Mouse (Mus musculus): ENCODE measurements around the gene Dock1. TPM values are rescaled to one million over a fixed set of nuclear protein-coding genes. Genes with fewer than 3 reads are reported as not detected.
A peak's percentile ranks its signal among the peaks of the same experiment; 100 is the strongest.

The Dock1 gene
- polyA plus RNA-seq (2016; fragmentation: Nextera tagmentation; extraction: Ambion mirVana): 15.7 and 18.4 TPM in 2 replicates

DNA sequence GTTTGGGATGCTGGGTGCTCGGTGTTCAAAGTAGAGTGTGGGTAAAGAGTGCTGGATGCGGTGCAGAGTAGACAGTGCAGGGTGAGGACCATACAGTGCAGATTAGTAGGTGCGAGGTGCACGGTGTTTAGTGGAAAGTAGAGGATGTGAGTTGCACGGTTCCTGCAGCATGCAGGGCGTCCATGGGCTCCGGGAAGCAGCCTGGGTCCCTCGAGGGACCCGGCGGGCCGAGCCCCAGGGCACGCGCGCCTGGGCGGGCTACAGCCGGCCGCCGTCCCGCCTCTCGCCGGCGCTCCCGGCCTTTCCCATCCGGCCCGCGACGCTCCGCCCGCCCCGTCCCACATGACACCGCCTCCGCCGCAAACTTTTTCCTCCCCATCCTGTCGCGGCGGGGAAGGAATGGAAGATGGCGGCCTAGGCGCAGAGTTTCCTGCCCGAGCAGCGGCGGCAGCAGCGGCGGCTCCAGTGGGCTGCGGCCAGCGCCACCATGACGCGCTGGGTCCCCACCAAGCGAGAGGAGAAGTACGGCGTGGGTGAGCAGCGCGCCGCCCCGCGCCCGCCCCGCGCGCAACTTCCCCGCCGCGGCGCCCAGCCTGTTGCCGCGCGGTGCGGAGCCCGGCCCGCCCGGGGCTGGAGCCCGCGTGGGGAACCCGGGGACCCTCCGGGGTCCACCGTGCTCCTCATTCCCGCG lies at the start of gene Dock1:
Gene Dock1, plus strand, starts transcription at position 343 of the 691 bp plus-strand sequence.
- 3% methylated on average over 68 of the region's 77 CpGs for WGBS
- H3K9me3 ChIP-seq: no peaks in the 10 kb centered on the region
- ATAC-seq (ENCODE audit: low FRiP score, low read depth): peak; percentile 73

DNA sequence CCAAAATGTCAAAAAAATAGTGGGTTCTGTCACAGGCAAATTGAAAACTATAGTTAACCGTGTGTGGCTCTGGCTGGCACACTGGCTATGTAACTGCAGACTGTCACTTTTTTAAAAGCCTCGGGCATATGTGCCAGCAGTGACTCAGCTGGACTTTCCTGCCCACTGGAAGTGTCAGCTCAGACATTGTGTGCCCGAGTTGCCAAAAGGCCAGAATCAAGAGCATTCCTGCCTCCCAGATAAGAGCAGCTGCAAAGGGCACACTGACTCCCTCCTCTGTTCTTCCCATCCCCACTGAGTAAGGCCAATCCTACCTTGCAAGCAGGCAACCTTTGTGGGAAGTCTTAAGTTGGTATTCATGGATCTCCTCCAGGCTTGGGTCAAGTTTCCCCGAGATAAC lies 42.5 kb upstream of the Dock1 start:
- Histone ChIP-seq H3K27ac (no peak overlapping the region), H3K27me3 (replicated peaks) (no peaks in the 10 kb centered on the region), H3K9ac (no peak overlapping the region), H3K4me1 (no peaks in the 10 kb centered on the region), H3K4me3 (no peak overlapping the region), H3K36me3 (no peaks in the 10 kb centered on the region), H3K9me3 (no peaks in the 10 kb centered on the region), H3K4me2 (replicated peaks) (no peak overlapping the region)
- ATAC-seq (ENCODE audit: low FRiP score, low read depth): no peak
- WGBS: 90% methylated on average over 4 of the region's 4 CpGs

More for the DNA sequence above, at the start of gene Dock1:
- H3K4me2 ChIP-seq (replicated peaks): peak within 1 kb of the TSS; percentile 90
- no peaks in the 10 kb centered on the region for H3K36me3 ChIP-seq
- peaks cover 12% of the 10 kb centered on the region for H3K4me1 ChIP-seq
- peaks cover 22% of the 10 kb centered on the region; the same call in 1 of the 2 replicates for H3K27me3 ChIP-seq (replicated peaks)
- H3K9ac ChIP-seq: peak within 1 kb of the TSS; percentile 75
- H3K27ac ChIP-seq: no peak within 1 kb of the TSS
- H3K4me3 ChIP-seq: peak within 1 kb of the TSS; percentile 61

DNA sequence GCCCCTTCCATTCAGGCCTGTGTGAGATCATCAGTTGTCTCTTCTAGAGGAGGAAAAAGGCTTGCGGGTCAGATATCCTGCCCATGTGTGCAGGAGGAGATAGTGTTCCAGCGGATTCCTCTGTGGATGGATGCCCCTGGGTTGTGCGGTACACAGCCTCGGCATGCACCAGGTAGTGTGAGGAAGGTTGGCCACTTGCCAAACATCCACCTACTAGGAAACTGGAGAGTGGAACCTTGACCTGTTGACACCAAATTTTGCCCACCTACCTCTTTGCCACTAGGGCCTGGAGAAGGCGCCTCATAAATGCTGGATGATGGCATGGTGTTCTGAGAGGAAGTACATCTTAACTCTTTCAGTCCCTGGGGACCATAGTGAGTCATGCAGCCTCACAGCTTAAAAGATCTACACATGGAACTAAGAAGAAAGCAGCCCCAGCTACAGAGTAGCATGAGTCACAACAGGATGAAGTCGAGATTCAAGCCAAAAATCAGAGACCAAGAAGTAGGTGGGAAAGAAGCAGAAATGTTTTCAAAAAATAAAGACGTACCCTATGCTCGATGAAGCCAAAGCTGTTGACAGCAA lies 20.1 kb upstream of the Dock1 start:
- Histone ChIP-seq H3K4me1 (no peaks in the 10 kb centered on the region), H3K9me3 (no peaks in the 10 kb centered on the region), H3K4me2 (replicated peaks) (no peak overlapping the region), H3K4me3 (no peak overlapping the region), H3K27ac (no peak overlapping the region), H3K36me3 (no peaks in the 10 kb centered on the region), H3K9ac (no peak overlapping the region), H3K27me3 (replicated peaks) (no peaks in the 10 kb centered on the region; the same call in 1 of the 2 replicates)
- no peak for ATAC-seq (ENCODE audit: low FRiP score, low read depth)
- WGBS: 90% methylated on average over 8 of the region's 8 CpGs

DNA sequence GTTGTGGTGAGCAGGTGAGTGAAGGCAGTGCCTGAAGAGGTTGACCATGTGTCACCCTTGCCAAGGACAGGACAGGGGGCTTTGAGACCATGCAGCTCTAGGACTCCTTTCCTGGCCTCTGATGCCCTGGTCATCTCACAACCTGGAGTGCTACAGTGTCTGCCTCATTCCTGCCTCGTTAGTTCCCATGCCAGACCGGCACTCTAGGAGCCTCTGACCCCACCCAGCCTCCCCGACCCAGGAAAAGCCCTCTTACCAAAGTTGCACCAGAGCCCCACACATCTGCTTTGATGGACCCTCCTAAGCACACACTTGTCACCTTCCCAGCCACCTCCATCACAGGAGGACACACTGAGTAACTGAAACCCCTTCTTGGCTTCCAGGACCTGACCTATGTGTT lies 19.4 kb upstream of the Dock1 start:
- H3K4me2 ChIP-seq (replicated peaks): no peak overlapping the region
- no peak overlapping the region for H3K9ac ChIP-seq
- H3K4me3 ChIP-seq: no peak overlapping the region
- no peak overlapping the region for H3K27ac ChIP-seq
- 89% methylated on average over 3 of the region's 3 CpGs for WGBS
- H3K4me1 ChIP-seq: no peaks in the 10 kb centered on the region
- H3K27me3 ChIP-seq (replicated peaks): no peaks in the 10 kb centered on the region; the same call in 1 of the 2 replicates
- H3K36me3 ChIP-seq: no peaks in the 10 kb centered on the region
- no peak for ATAC-seq (ENCODE audit: low FRiP score, low read depth)
- H3K9me3 ChIP-seq: no peaks in the 10 kb centered on the region

DNA sequence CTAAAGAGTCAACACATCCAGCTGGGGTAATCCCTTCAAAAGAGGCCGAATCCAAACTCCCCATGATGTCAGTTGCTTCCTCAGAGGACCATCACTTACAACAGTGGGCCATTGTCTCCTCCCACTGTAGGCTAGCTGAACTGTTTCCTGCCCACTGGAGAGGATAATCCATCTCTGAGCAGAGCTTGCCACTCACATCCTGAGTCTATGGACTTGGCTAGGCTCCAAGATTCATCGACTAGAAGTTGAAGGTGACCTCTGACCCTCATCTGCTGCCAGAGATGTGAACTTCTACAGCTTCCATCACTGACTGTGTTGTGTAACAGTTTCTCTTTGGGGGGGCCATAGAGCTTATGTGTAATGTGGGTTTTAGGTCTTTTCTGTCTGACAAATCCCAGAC lies 7.2 kb upstream of the Dock1 start:
- no peak for ATAC-seq (ENCODE audit: low FRiP score, low read depth)
- H3K27ac ChIP-seq: no peak overlapping the region
- 32% methylated on average over 2 of the region's 2 CpGs for WGBS

DNA sequence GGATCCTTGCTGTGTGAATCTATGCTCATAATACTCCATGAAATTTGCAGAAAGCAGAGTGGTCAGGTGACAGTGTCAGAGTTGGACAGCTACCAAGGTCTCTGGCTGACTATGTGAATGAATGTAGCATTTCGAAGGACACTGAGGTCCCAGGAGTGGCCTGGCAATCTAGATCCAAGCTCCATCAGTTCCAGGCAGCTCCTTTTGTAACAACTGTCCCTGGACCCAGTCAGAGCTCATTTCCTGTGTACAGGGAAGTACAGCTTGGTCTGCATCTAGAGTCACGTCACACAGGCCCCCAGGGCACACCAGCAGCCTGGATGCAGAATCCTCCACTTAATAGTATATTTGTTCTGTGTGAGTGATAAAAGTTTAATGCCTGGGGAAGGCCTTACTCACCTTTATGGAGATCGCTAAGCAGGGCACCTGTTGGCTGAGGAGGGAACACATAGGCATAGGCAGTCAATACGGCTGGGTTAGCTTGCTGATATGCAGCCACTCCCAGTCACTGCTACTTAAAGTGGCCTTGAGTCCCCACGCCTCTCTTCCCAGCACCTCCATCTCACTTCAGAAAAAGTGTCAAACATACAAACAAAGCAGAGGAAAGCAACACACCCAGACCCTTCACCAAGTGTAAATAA lies 4.7 kb upstream of the Dock1 start:
- Histone ChIP-seq H3K36me3 (no peaks in the 10 kb centered on the region), H3K4me3 (no peak overlapping the region), H3K4me1 (no peaks in the 10 kb centered on the region), H3K27me3 (replicated peaks) (peaks cover 12% of the 10 kb centered on the region; the same call in 1 of the 2 replicates), H3K9me3 (no peaks in the 10 kb centered on the region), H3K27ac (no peak overlapping the region), H3K9ac (no peak overlapping the region), H3K4me2 (replicated peaks) (no peak overlapping the region)
- ATAC-seq (ENCODE audit: low FRiP score, low read depth): no peak
- WGBS: 86% methylated on average over 5 of the region's 5 CpGs

More for the DNA sequence above, 7.2 kb upstream of the Dock1 start:
- H3K4me3 ChIP-seq: no peak overlapping the region
- H3K9me3 ChIP-seq: peaks cover 5% of the 10 kb centered on the region; the same call in 1 of the 2 replicates
- H3K9ac ChIP-seq: no peak overlapping the region
- H3K4me2 ChIP-seq (replicated peaks): no peak overlapping the region
- H3K27me3 ChIP-seq (replicated peaks): no peaks in the 10 kb centered on the region
- H3K36me3 ChIP-seq: no peaks in the 10 kb centered on the region
- H3K4me1 ChIP-seq: no peaks in the 10 kb centered on the region

DNA sequence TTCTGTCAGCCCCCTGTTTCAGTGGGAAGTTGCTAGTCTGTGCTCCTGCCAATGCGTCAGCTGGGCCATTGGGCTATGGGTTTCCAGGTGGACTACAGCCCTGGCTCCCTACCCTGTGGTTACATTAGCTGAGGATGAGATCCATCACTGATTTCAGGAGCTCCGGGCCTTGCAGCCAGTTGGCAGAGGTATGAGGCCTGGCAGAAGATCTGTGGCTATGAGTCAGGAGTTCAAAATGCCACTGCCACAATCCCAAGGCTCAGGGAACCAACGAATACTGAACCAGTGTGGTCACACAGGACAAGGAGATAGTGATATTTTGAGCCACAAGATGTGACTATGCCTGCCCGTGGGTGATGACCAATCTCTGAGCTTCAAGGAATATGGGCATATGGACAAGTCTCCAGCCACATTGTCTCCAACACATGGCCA lies 3.2 kb upstream of the Dock1 start:
- H3K36me3 ChIP-seq: no peaks in the 10 kb centered on the region
- H3K4me1 ChIP-seq: peaks cover 12% of the 10 kb centered on the region
- H3K4me3 ChIP-seq: no peak overlapping the region
- H3K9ac ChIP-seq: no peak overlapping the region
- no peak for ATAC-seq (ENCODE audit: low FRiP score, low read depth)
- no peak overlapping the region for H3K27ac ChIP-seq
- H3K27me3 ChIP-seq (replicated peaks): peaks cover 22% of the 10 kb centered on the region; the same call in 1 of the 2 replicates
- no peaks in the 10 kb centered on the region for H3K9me3 ChIP-seq
- H3K4me2 ChIP-seq (replicated peaks): no peak overlapping the region
- WGBS: 87% methylated on average over 4 of the region's 4 CpGs

DNA sequence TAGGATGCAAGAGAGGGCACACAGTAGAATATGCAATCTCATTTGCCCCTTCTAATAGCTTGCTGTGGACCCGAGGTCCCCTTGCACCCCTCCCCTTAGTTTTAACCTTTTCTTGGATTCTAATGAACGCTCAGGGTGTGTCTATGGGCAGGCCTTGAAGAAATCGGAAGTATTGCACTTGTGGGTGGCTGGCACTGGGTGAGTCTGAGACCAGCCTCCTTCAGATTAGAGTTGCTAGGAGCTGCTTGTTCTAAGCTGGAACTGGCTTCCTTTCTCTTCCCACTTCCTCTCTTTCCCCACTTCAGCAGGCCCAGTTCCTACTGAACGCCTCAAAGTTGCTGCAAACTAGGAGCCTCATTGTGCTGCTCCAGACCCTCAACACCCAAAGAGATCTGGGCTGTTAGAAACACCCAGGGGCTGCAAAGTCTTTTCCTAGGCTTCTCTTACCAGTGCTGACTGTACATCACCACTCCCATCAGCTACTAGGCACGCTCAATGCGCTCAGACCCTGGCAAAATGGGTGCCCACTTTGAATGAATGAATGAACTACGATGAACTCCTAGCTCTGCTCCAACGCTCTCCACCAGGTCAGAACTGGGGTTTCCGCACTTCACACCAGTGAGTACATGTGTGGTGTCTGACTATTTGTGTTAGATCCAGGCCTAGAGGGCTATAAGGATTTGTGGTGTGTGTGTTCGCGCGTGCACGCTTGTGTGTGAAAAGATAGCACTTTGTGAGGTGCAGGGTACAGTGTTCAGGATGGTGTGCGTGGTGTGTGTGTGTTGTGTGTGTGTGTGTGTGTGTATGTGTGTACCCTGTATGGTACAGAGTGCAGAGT lies 761 bp upstream of the Dock1 start:
- no peak; the same call in 1 of the 2 replicates for ATAC-seq (ENCODE audit: low FRiP score, low read depth)
- 95% methylated on average over 14 of the region's 14 CpGs for WGBS
- Histone ChIP-seq H3K27ac (no peak overlapping the region), H3K9me3 (no peaks in the 10 kb centered on the region), H3K4me3 (peak overlapping the region; percentile 61; the same call in 1 of the 2 replicates), H3K27me3 (replicated peaks) (peaks cover 22% of the 10 kb centered on the region; the same call in 1 of the 2 replicates), H3K9ac (no peak overlapping the region), H3K36me3 (no peaks in the 10 kb centered on the region), H3K4me2 (replicated peaks) (peak overlapping the region; percentile 90), H3K4me1 (peaks cover 12% of the 10 kb centered on the region)

DNA sequence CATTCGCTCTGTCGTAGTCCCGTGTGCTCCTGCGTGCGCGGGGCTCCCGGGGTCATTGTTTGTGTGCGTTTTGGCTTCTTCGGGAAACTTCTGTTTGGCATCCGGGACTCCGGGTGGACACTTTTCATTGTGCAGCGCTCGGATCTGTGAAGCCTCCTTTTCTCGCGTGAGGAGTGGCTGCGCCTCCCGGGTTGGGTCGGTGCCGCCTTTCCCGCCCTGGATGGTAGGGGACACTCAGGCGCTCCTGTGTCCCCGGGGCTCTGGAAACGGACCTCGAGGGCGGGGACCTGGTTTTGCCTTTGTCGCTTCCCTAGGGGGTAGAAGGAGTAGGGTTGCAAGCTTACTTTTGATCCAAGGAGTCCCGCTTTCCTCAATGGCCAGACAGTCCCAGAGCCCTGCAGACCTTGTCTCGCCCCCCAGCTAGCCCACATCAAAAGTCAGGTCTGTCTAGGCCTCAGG lies 578 bp downstream of the Dock1 start:
- no peaks in the 10 kb centered on the region for H3K36me3 ChIP-seq
- WGBS: 3% methylated on average over 28 of the region's 28 CpGs
- no peak overlapping the region for H3K27ac ChIP-seq
- ATAC-seq (ENCODE audit: low FRiP score, low read depth): peak; percentile 26; the same call in 1 of the 2 replicates
- H3K4me3 ChIP-seq: peak overlapping the region; percentile 61
- H3K9me3 ChIP-seq: no peaks in the 10 kb centered on the region
- H3K9ac ChIP-seq: peak overlapping the region; percentile 75
- peak overlapping the region; percentile 90 for H3K4me2 ChIP-seq (replicated peaks)
- peaks cover 22% of the 10 kb centered on the region; the same call in 1 of the 2 replicates for H3K27me3 ChIP-seq (replicated peaks)
- peaks cover 12% of the 10 kb centered on the region for H3K4me1 ChIP-seq

DNA sequence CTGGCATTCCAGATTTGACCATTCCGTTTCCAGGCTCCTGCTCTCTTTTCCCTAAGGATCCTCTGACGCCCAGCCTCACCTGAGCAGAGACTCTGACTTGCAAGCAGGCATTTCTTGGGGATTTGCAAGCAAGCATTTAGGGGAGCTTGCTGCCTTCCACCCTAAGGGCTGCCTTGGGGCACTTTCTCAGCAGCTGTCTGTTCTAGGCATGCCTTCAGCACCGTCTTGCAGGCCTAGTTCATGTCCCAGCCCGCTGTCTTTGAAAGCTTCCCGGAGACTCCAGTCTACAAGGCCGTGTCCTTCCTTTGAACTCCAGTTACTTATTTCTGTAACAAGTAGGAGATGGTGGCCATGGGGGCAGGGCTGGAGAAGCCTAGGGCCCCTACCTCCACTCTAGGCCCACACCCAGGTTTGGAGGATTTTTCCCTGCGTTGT lies 1.0 kb downstream of the Dock1 start:
- H3K4me3 ChIP-seq: peak overlapping the region; percentile 61
- H3K4me1 ChIP-seq: peaks cover 12% of the 10 kb centered on the region
- no peaks in the 10 kb centered on the region for H3K9me3 ChIP-seq
- no peak for ATAC-seq (ENCODE audit: low FRiP score, low read depth)
- H3K9ac ChIP-seq: no peak overlapping the region
- H3K27me3 ChIP-seq (replicated peaks): peaks cover 22% of the 10 kb centered on the region; the same call in 1 of the 2 replicates
- peak overlapping the region; percentile 90 for H3K4me2 ChIP-seq (replicated peaks)
- WGBS: 36% methylated on average over 7 of the region's 7 CpGs
- H3K36me3 ChIP-seq: no peaks in the 10 kb centered on the region
- H3K27ac ChIP-seq: no peak overlapping the region

DNA sequence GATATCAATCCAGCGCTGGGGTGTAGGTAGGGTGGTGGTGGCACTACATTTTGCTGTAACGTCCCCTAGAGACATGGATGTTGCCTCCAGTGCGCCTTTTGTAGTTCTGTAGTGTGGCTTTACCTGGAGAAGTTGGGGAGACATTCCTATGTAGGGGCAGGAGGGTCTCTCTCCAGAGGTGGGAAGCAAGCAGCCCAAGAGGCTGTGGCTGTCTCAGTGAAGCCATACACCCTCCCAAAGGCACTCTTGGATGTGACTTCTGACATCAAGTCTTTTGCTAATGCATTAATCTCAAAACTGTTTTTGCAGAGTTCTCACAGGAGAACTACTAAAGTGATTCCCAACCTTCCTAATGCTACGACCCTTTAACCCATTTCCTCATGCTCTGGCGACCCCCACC lies 2.7 kb downstream of the Dock1 start:
- peaks cover 12% of the 10 kb centered on the region for H3K4me1 ChIP-seq
- 90% methylated on average over 5 of the region's 5 CpGs for WGBS
- H3K27me3 ChIP-seq (replicated peaks): peaks cover 22% of the 10 kb centered on the region; the same call in 1 of the 2 replicates
- no peak overlapping the region for H3K27ac ChIP-seq
- H3K36me3 ChIP-seq: no peaks in the 10 kb centered on the region
- no peak overlapping the region for H3K9ac ChIP-seq
- H3K9me3 ChIP-seq: no peaks in the 10 kb centered on the region
- no peak overlapping the region for H3K4me3 ChIP-seq
- H3K4me2 ChIP-seq (replicated peaks): no peak overlapping the region
- ATAC-seq (ENCODE audit: low FRiP score, low read depth): no peak
